Mouse (Mus musculus) bone marrow macrophage, adult 2 months (primary cell): Measurements from ENCODE around the gene Iqsec2. TPM values are rescaled to one million over a fixed set of nuclear protein-coding genes. Genes with fewer than 3 reads are reported as not detected.

Source experiments
- H3K27ac ChIP-seq: 2 replicates; pipeline ENCODE4 v1.5.1; 2012; ENCODE audit warnings: low read depth, low read length; ENCODE audit not compliant: insufficient read depth
- H3K4me1 ChIP-seq: 2 replicates; pipeline ENCODE4 v1.6.1; 2012; ENCODE audit warnings: low read length; ENCODE audit not compliant: control insufficient read depth, insufficient read depth
- H3K4me3 ChIP-seq: 2 replicates; pipeline ENCODE4 v1.5.1; 2012; ENCODE audit warnings: mild to moderate bottlenecking, low read length, moderate library complexity; ENCODE audit not compliant: insufficient read depth
- CTCF ChIP-seq: IDR thresholded peaks from 2 replicates; pipeline ENCODE4 v1.5.1; 2012; ENCODE audit warnings: low read depth, mild to moderate bottlenecking, low read length, moderate library complexity
- POLR2A ChIP-seq: IDR thresholded peaks from 2 replicates; pipeline ENCODE4 v1.6.1; 2012; ENCODE audit warnings: mild to moderate bottlenecking, low read depth, low read length, borderline replicate concordance
- polyA plus RNA-seq: library from polyadenylated mRNA; stranded (reverse); fragments of >200 nt; gene quantifications from 2 replicates; pipeline ENCODE4 v1.2.4, GENCODE M21; 2012; ENCODE audit not compliant: missing spikeins, insufficient read depth, insufficient read length

The Iqsec2 gene
- polyA plus RNA-seq = 40.2 and 41.1 TPM in 2 replicates

- peaks cover 5% of the 10 kb centered on the region; the same call in 1 of the 2 replicates for H3K4me1 ChIP-seq
- H3K27ac ChIP-seq = no peak within 1 kb of the TSS
- H3K4me3 ChIP-seq = peak within 1 kb of the TSS; percentile 79
- TF ChIP-seq CTCF = no peak
- no peak for TF ChIP-seq POLR2A
These were observed at the start of gene Iqsec2 for GRCm38 (mm10) chrX:152143941-152144741. Iqsec2 (plus strand) TSS chrX:152144268.

GRCm38 (mm10) chrX:152097572-152097971 is 46.5 kb upstream of the Iqsec2 start:
- Histone ChIP-seq H3K27ac (no peak overlapping the region), H3K4me3 (no peak overlapping the region), H3K4me1 (no peaks in the 10 kb centered on the region)
- TF ChIP-seq POLR2A (no peak), CTCF (no peak)

GRCm38 (mm10) chrX:152121687-152122086 is 22.4 kb upstream of the Iqsec2 start:
- no peak overlapping the region for H3K27ac ChIP-seq
- no peak for TF ChIP-seq CTCF
- no peak for TF ChIP-seq POLR2A
- H3K4me3 ChIP-seq = no peak overlapping the region
- H3K4me1 ChIP-seq = no peaks in the 10 kb centered on the region

GRCm38 (mm10) chrX:152130777-152131176 is 13.3 kb upstream of the Iqsec2 start:
- no peak overlapping the region for H3K4me3 ChIP-seq
- no peak for TF ChIP-seq POLR2A
- TF ChIP-seq CTCF = no peak
- H3K27ac ChIP-seq = no peak overlapping the region

GRCm38 (mm10) chrX:152132029-152132428 is 12.0 kb upstream of the Iqsec2 start:
- no peak overlapping the region for H3K27ac ChIP-seq
- no peaks in the 10 kb centered on the region for H3K4me1 ChIP-seq
- TF ChIP-seq POLR2A = no peak
- no peak for TF ChIP-seq CTCF
- no peak overlapping the region for H3K4me3 ChIP-seq

More at GRCm38 (mm10) chrX:152130777-152131176, 13.3 kb upstream of the Iqsec2 start:
- H3K4me1 ChIP-seq = no peaks in the 10 kb centered on the region

- Histone ChIP-seq H3K4me1 (0 out of 2 replicates have a peak, but pooled peaks cover 2% of the 10 kb centered on the region), H3K27ac (no peak overlapping the region), H3K4me3 (no peak overlapping the region)
- TF ChIP-seq POLR2A (no peak), CTCF (no peak)
These were observed 8.9 kb upstream of the Iqsec2 start for GRCm38 (mm10) chrX:152135195-152135594.

- Histone ChIP-seq H3K4me3 (peak overlapping the region; percentile 79), H3K27ac (no peak overlapping the region), H3K4me1 (peaks cover 3% of the 10 kb centered on the region; the same call in 1 of the 2 replicates)
- no peak for TF ChIP-seq POLR2A
- no peak for TF ChIP-seq CTCF
These were observed 710 bp downstream of the Iqsec2 start for GRCm38 (mm10) chrX:152144742-152145214.

- Histone ChIP-seq H3K4me3 (no peak overlapping the region), H3K27ac (no peak overlapping the region), H3K4me1 (peaks cover 3% of the 10 kb centered on the region; the same call in 1 of the 2 replicates)
- TF ChIP-seq POLR2A = no peak
- no peak for TF ChIP-seq CTCF
These were observed 2.1 kb downstream of the Iqsec2 start for GRCm38 (mm10) chrX:152146150-152146549.

- Histone ChIP-seq H3K27ac (no peak overlapping the region), H3K4me1 (peaks cover 3% of the 10 kb centered on the region; the same call in 1 of the 2 replicates), H3K4me3 (no peak overlapping the region)
- TF ChIP-seq POLR2A (no peak), CTCF (no peak)
These were observed 2.6 kb downstream of the Iqsec2 start for GRCm38 (mm10) chrX:152146691-152147090.

GRCm38 (mm10) chrX:152147451-152148116 is 3.5 kb downstream of the Iqsec2 start:
- H3K4me3 ChIP-seq = no peak overlapping the region
- H3K27ac ChIP-seq = no peak overlapping the region
- peaks cover 3% of the 10 kb centered on the region; the same call in 1 of the 2 replicates for H3K4me1 ChIP-seq
- TF ChIP-seq CTCF (no peak; the same call in 1 of the 2 replicates), POLR2A (no peak)
